Mouse (Mus musculus) midbrain, embryonic 12.5 days (tissue): ENCODE data around the gene Abhd11. TPM values are rescaled to one million over a fixed set of nuclear protein-coding genes. Genes with fewer than 3 reads are reported as not detected.
A peak's percentile ranks its signal among the peaks of the same experiment; 100 is the strongest.
"Not testable (repeated sequence)": the region's sequence is repeated elsewhere in the genome, so short reads cannot be mapped to it uniquely, and the experiment has no call there.

Source experiments
- ATAC-seq: fragments of 200-750 bp; cut with Nextera tagmentation; 2 replicates; pipeline ENCODE4 v1.8.0; 2017; ENCODE audit warnings: low read depth, moderate TSS enrichment, moderate library complexity; ENCODE audit not compliant: low FRiP score
- H3K27ac ChIP-seq: fragments of 300-500 bp; sonication (generic); replicated peaks from 2 replicates; pipeline ENCODE4 v1.5.1; 2016; ENCODE audit warnings: mild to moderate bottlenecking
- H3K27me3 ChIP-seq: fragments of 300-500 bp; sonication (generic); 2 replicates; pipeline ENCODE4 v1.6.1; 2016; ENCODE audit warnings: mild to moderate bottlenecking
- H3K36me3 ChIP-seq: fragments of 300-500 bp; sonication (generic); 2 replicates; pipeline ENCODE4 v1.6.1; 2016
- H3K4me1 ChIP-seq: fragments of 300-500 bp; sonication (generic); 2 replicates; pipeline ENCODE4 v1.6.1; 2016
- H3K4me2 ChIP-seq: fragments of 300-500 bp; sonication (generic); replicated peaks from 2 replicates; pipeline ENCODE4 v1.6.1; 2016; ENCODE audit warnings: mild to moderate bottlenecking, moderate library complexity
- H3K4me3 ChIP-seq: fragments of 300-500 bp; sonication (generic); 2 replicates; pipeline ENCODE4 v1.5.1; 2016; ENCODE audit warnings: mild to moderate bottlenecking
- H3K9ac ChIP-seq: fragments of 300-500 bp; sonication (generic); replicated peaks from 2 replicates; pipeline ENCODE4 v1.6.1; 2016; ENCODE audit warnings: mild to moderate bottlenecking, moderate library complexity
- H3K9me3 ChIP-seq: fragments of 300-500 bp; sonication (generic); 2 replicates; pipeline ENCODE4 v1.6.1; 2016; ENCODE audit warnings: mild to moderate bottlenecking
- WGBS: fragments of 180-500 bp; shearing (Covaris S2); methylation state at CpG from one replicate; pipeline ENCODE4 v1.1.7; 2016; 5-methylcytosine and 5-hydroxymethylcytosine counted together
- polyA plus RNA-seq: library from polyadenylated mRNA; unstranded; fragments of >200 nt; fragmentation: Nextera tagmentation; extraction: Ambion mirVana; gene quantifications from 2 replicates; pipeline ENCODE4 v1.2.1, GENCODE M21; 2016

The Abhd11 gene
- polyA plus RNA-seq, 1 experiment from 2014 or later, result 41.4 TPM

DNA sequence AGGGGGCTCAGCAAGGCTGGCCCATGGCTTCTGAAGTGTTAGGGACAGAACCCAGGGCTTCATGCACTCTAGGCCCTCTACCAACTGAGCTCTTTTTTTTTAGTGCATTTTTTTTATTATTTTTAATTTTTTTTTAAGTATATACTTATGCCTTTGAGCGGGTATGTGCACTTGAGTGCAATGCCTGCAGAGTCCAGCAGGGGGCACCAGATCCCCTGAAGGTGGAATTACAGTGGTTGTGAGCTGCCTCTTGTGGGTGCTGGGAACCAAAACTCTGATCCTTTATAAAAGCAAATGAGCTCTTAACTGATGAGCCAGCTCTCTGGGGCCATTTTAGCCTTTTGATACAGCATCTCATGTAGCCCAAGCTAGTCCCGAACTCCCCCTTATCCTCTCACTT, 25.6 kb downstream of the Abhd11 start:
- 91% methylated on average over 2 of the region's 2 CpGs for WGBS
- no peaks in the 10 kb centered on the region for H3K27me3 ChIP-seq
- H3K27ac ChIP-seq, result no peak overlapping the region
- H3K4me2 ChIP-seq, result no peak overlapping the region
- 0 out of 2 replicates have a peak, but pooled peaks cover 15% of the 10 kb centered on the region for H3K36me3 ChIP-seq
- H3K9ac ChIP-seq, result no peak overlapping the region
- no peak for ATAC-seq
- H3K4me1 ChIP-seq, result no peaks in the 10 kb centered on the region
- no peak overlapping the region for H3K4me3 ChIP-seq
- 0 out of 2 replicates have a peak, but pooled peaks cover 3% of the 10 kb centered on the region for H3K9me3 ChIP-seq

DNA sequence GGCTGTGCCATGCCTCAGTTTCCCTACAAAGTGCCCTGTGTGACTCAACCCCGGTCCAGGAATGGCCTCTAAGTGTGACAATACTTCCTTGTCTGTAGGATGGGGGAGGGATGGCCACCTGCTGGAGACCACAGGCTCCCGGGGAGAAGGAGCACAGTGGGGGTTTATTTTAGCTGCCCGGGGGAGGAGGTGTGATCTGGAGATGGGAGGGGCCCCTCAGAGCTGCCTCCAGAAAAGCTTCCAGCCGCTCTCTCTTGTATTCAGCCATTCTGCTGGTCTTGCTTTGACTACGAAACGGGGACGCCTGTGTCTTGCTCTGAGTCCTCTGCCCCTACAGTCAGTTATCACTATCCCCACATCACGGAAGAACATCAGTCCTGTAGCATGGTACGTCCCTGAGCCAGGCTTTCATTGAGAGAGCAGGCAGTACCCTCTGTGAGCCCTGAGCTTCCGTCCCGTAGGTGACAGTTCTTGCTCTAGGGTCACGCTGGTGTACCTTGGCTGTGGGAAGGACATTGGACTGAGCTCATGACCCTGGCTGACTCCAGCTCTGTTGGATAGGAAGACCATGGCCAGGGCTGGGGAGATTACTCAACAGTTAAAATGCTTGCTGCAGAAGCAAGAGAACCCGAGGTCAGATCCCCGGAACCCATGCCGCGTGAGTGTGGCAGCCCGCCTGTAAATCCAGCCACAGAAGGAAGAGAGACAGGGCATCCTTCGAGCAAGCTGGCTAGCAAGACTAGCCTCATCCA, 26.8 kb downstream of the Abhd11 start:
- Histone ChIP-seq H3K4me1 (no peaks in the 10 kb centered on the region), H3K4me2 (no peak overlapping the region), H3K4me3 (no peak overlapping the region), H3K27ac (no peak overlapping the region), H3K27me3 (no peaks in the 10 kb centered on the region), H3K36me3 (0 out of 2 replicates have a peak, but pooled peaks cover 15% of the 10 kb centered on the region), H3K9ac (no peak overlapping the region), H3K9me3 (no peaks in the 10 kb centered on the region)
- ATAC-seq, result no peak
- WGBS, result 65% methylated on average over 18 of the region's 18 CpGs

DNA sequence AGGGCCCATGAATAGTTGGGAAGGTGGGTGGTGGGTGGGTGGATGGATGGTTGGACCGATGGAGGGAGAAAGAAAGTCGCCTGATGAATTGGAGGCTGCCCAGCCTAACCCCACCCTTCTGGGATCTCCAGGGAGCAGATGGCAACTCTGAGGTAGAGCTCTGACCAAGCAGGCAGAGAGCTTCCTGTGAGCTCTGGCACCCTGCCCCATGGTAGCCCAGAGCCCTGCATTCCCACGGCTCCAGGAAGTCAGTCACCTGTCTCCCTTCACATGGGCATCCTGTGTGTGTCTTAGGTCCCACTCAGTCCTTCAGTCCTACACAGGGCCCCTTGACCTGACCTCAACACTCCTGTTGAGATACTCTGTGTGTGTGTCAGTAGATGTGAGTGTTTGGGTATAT, 29.0 kb downstream of the Abhd11 start:
- no peak overlapping the region for H3K9ac ChIP-seq
- H3K27me3 ChIP-seq, result 0 out of 2 replicates have a peak, but pooled peaks cover 5% of the 10 kb centered on the region
- no peak overlapping the region for H3K4me2 ChIP-seq
- H3K4me3 ChIP-seq, result no peak overlapping the region
- ATAC-seq, result no peak
- 0 out of 2 replicates have a peak, but pooled peaks cover 15% of the 10 kb centered on the region for H3K36me3 ChIP-seq
- no peak overlapping the region for H3K27ac ChIP-seq
- WGBS, result 93% methylated on average over 3 of the region's 3 CpGs
- no peaks in the 10 kb centered on the region for H3K9me3 ChIP-seq
- H3K4me1 ChIP-seq, result no peaks in the 10 kb centered on the region

DNA sequence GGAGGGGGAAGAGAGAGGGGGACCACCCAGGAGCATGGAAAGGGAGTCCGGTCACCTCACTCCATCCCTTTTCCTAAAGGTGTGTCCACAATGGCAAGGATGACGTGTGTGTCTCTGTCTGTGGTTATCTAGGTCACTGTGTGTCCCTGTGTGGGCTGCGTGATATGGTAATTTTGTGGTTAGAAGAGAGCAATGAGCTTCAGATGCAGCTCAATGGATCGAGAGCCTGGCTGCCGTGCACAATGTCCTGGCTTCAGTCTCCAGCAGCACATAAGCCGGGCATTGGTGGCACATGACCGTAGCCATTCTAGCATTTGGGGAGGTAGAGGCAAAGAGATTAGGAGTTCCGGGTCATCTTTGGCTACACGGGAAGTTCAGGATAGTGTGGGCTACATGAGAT, 30.6 kb downstream of the Abhd11 start:
- H3K4me3 ChIP-seq, result no peak overlapping the region
- 0 out of 2 replicates have a peak, but pooled peaks cover 5% of the 10 kb centered on the region for H3K27me3 ChIP-seq
- no peak overlapping the region; the same call in 1 of the 2 replicates for H3K9ac ChIP-seq
- no peak overlapping the region for H3K27ac ChIP-seq
- H3K4me1 ChIP-seq, result no peaks in the 10 kb centered on the region
- H3K9me3 ChIP-seq, result no peaks in the 10 kb centered on the region
- H3K36me3 ChIP-seq, result 0 out of 2 replicates have a peak, but pooled peaks cover 15% of the 10 kb centered on the region
- no peak for ATAC-seq
- 85% methylated on average over 9 of the region's 9 CpGs for WGBS
- H3K4me2 ChIP-seq, result no peak overlapping the region

DNA sequence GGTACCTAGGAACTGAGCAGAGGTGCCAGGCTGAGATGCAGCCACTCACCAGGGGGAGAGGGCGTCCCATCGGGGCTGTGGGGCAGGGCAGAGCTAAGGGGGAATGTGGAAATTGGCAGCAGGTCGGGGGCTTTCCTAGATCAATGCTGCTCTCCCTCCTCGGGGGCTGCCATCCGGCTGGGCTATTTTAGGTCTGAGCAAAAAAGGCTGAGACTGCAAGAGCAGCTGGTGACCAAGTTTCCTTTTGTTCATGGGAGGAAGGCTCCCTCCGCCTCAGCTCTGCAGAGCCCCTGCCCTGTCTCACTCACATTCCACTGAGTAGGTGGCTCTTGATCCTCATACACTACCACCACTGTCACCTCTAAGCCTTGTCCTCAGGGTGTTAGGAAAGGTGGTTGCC, 31.1 kb downstream of the Abhd11 start:
- 48% methylated on average over 6 of the region's 6 CpGs for WGBS
- no peak overlapping the region; the same call in 1 of the 2 replicates for H3K27ac ChIP-seq
- no peaks in the 10 kb centered on the region for H3K4me1 ChIP-seq
- no peak overlapping the region; the same call in 1 of the 2 replicates for H3K9ac ChIP-seq
- 0 out of 2 replicates have a peak, but pooled peaks cover 21% of the 10 kb centered on the region for H3K36me3 ChIP-seq
- 0 out of 2 replicates have a peak, but pooled peaks cover 5% of the 10 kb centered on the region for H3K27me3 ChIP-seq
- H3K4me3 ChIP-seq, result no peak overlapping the region
- H3K4me2 ChIP-seq, result no peak overlapping the region
- ATAC-seq, result no peak
- H3K9me3 ChIP-seq, result no peaks in the 10 kb centered on the region

DNA sequence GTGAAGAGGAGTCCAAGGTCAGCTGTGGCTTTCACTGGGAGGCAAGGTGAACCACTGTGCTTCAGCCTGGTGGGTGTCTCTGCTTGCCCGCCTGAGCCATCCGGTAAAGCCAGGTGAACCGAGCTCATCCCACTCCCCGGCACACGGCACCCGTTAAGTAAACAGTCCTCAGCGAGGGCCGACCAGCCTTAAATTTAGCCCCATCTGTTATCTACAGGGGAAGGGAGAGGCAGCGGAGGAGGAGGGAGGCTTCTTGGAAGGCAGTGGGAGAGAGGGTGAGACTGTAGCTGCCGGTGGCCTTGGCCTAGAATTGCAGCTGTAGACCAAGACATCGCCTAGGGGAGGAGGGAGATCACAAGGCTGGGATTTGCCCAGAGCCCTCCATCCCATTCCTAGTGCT, 31.8 kb downstream of the Abhd11 start:
- Histone ChIP-seq H3K4me1 (no peaks in the 10 kb centered on the region), H3K36me3 (peaks cover 28% of the 10 kb centered on the region; the same call in 1 of the 2 replicates), H3K27ac (no peak overlapping the region), H3K4me3 (no peak overlapping the region), H3K9ac (0 out of 2 replicates have a peak overlapping the region, but pooled peaks have one; percentile 11), H3K27me3 (0 out of 2 replicates have a peak, but pooled peaks cover 5% of the 10 kb centered on the region), H3K4me2 (no peak overlapping the region), H3K9me3 (no peaks in the 10 kb centered on the region)
- ATAC-seq, result no peak
- 93% methylated on average over 11 of the region's 11 CpGs for WGBS

DNA sequence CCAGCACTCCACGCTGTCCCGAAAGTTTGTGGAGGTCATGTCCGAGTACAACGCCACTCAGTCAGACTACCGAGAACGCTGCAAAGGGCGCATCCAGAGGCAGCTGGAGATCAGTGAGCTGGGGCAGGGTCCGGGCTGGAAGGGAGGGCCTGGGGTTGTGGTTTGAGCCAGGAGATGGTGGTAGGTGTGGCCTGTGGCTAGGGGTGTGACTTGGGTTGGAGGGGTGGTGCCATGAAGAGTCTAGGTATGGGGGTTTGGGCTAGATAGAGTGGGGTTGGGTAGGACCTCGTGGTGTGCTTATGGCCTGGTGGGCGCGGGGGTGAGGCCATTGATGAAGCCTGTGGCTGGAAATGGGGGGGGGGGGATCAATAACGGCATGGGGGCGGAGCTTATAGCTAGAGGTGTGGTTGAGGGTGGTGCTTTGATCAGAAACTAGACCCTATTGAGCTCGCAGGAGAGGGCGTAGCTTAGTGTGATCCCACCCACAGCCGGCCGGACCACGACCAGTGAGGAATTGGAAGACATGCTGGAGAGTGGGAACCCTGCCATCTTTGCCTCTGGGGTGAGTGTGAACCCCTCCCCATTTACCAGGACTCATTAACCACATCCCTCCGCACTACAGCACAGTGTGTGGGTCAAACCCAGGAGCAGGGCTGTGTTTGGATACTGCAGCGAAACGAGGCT, 33.3 kb downstream of the Abhd11 start:
- Histone ChIP-seq H3K4me2 (no peak overlapping the region), H3K27ac (no peak overlapping the region), H3K4me3 (no peak overlapping the region), H3K27me3 (0 out of 2 replicates have a peak, but pooled peaks cover 5% of the 10 kb centered on the region), H3K4me1 (no peaks in the 10 kb centered on the region), H3K36me3 (peaks cover 28% of the 10 kb centered on the region; the same call in 1 of the 2 replicates), H3K9ac (no peak overlapping the region), H3K9me3 (no peaks in the 10 kb centered on the region)
- 33% methylated on average over 21 of the region's 21 CpGs for WGBS
- no peak for ATAC-seq

DNA sequence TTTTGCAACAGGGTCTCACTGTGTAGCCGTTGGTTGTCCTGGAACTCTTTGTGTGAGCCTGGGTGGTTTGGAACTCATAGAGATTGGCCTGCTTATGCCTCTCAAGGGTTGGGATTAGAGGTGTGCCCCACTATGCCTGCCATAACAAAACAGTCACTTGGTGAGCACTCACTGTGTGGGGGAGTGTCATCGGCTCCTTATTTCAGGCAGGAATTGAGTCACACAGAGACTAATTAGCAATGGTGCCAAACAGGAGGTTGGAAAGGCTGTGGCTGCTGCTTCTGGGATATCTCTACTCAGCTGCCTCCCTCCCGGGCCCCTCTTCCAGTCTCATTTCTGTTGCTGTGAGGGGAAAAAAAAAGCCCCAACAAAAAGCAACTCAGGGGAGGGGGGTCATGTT, 35.6 kb downstream of the Abhd11 start:
- H3K4me2 ChIP-seq, result no peak overlapping the region
- no peak for ATAC-seq
- 91% methylated on average over 3 of the region's 3 CpGs for WGBS
- H3K36me3 ChIP-seq, result peaks cover 17% of the 10 kb centered on the region; the same call in 1 of the 2 replicates
- H3K4me3 ChIP-seq, result no peak overlapping the region
- H3K9ac ChIP-seq, result no peak overlapping the region
- 0 out of 2 replicates have a peak, but pooled peaks cover 5% of the 10 kb centered on the region for H3K27me3 ChIP-seq
- no peak overlapping the region for H3K27ac ChIP-seq
- no peaks in the 10 kb centered on the region for H3K4me1 ChIP-seq
- no peaks in the 10 kb centered on the region for H3K9me3 ChIP-seq

DNA sequence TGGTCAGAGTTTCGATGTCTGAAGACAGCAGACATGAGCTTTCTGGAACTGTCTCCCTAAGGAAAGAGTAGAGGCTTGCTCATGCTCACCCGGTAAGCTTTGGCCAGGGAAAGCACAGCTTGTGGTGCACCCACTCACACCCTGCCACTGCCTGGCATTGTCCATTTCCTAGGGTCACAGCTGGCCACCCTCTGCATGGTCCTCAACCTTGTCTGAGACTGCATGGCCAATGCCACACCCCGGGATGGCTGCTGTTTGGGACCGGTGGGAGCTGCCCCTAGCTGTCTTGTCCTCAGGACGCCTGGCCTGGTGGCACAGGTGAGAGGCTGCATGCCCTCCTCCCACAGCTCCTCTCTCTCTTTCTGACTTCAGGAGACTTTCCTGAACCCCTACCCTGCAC, 39.6 kb downstream of the Abhd11 start:
- no peak overlapping the region for H3K4me2 ChIP-seq
- H3K9me3 ChIP-seq, result no peaks in the 10 kb centered on the region
- WGBS, result 91% methylated on average over 5 of the region's 5 CpGs
- peaks cover 35% of the 10 kb centered on the region for H3K36me3 ChIP-seq
- no peak for ATAC-seq
- no peaks in the 10 kb centered on the region for H3K27me3 ChIP-seq
- H3K9ac ChIP-seq, result no peak overlapping the region
- H3K4me3 ChIP-seq, result no peak overlapping the region
- H3K27ac ChIP-seq, result no peak overlapping the region
- no peaks in the 10 kb centered on the region for H3K4me1 ChIP-seq

DNA sequence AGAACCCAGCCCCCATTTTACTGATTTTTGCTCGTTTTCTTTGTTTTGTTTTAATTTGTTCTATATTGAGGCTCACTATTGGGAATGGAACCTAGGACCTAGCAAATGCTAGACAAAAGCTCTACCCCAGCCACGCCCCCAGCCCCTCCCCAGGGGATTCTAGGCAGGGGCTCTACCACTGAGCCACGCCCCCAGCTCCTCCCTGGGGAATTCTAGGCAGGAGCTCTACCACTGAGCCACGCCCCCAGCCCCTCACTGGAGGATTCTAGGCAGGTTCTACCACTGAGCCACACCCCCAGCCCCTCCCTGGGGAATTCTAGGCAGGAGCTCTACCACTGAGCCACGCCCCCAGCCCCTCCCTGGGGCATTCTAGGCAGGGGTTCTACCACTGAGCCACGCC, 40.3 kb downstream of the Abhd11 start:
- not testable (repeated sequence) for H3K4me2 ChIP-seq, H3K27ac ChIP-seq, H3K9ac ChIP-seq, H3K9me3 ChIP-seq, H3K4me1 ChIP-seq, H3K4me3 ChIP-seq, ATAC-seq, H3K27me3 ChIP-seq
- peaks cover 42% of the 10 kb centered on the region for H3K36me3 ChIP-seq
- WGBS, result 82% methylated on average over 6 of the region's 6 CpGs

DNA sequence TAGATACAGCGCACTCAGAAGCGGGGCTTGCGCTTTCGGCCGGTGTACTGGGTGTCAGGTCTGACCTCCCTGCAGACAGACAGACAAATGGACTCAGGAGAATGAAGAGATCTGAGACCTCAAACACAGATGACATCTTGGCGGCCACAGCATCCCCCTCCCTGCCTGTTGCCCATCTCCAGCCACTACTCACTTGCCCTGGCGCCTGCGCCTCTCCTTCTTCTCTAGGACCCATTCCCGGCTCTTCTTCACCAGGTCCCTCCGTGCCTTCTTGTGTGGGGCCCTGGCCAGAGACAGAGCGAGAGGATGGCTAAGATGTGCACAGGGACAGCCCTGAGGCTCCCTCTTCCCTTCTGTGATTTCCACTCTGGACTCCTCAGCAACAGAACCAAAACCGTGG, 44.4 kb downstream of the Abhd11 start:
- ATAC-seq, result no peak
- H3K4me1 ChIP-seq, result no peaks in the 10 kb centered on the region
- no peak overlapping the region for H3K9ac ChIP-seq
- H3K4me2 ChIP-seq, result no peak overlapping the region
- H3K4me3 ChIP-seq, result no peak overlapping the region
- H3K9me3 ChIP-seq, result no peaks in the 10 kb centered on the region
- no peaks in the 10 kb centered on the region for H3K27me3 ChIP-seq
- no peak overlapping the region for H3K27ac ChIP-seq
- 91% methylated on average over 12 of the region's 12 CpGs for WGBS
- H3K36me3 ChIP-seq, result peaks cover 65% of the 10 kb centered on the region
